Mouse (Mus musculus): Measurements from ENCODE around the gene Hsd17b2. TPM values are rescaled to one million over a fixed set of nuclear protein-coding genes. Genes with fewer than 3 reads are reported as not detected.
A peak's percentile ranks its signal among the peaks of the same experiment; 100 is the strongest.

The Hsd17b2 gene
- total and polyA plus RNA-seq, 3 experiments: 0.38 to 1.4 TPM; not detected in 1

GRCm38 (mm10) chr8:117772597-117772996, 70.9 kb downstream of the Hsd17b2 start:
- no peak for DNase-seq

GRCm38 (mm10) chr8:117775626-117776025, 73.9 kb downstream of the Hsd17b2 start:
- no peak for DNase-seq

DNA sequence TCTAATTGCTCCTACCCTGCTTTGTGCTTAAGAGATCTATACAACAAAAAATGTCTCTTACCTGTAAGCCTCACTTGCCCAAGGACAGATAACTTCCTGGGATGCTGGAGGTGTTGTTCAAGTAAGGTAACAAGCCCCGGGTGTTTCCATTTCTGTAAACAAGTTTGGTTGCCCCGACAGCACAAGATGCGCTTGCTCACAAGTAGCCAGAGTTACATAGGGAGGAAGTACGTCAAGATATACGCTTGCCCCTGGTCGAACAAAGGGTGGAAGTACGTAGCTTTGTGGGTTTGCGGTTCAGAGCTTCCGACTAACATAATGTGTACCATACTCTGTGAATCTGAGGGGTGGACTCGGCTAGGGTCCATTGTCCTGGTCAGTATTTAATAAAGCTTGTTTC, 74.4 kb downstream of the Hsd17b2 start:
- DNase-seq: no peak

DNA sequence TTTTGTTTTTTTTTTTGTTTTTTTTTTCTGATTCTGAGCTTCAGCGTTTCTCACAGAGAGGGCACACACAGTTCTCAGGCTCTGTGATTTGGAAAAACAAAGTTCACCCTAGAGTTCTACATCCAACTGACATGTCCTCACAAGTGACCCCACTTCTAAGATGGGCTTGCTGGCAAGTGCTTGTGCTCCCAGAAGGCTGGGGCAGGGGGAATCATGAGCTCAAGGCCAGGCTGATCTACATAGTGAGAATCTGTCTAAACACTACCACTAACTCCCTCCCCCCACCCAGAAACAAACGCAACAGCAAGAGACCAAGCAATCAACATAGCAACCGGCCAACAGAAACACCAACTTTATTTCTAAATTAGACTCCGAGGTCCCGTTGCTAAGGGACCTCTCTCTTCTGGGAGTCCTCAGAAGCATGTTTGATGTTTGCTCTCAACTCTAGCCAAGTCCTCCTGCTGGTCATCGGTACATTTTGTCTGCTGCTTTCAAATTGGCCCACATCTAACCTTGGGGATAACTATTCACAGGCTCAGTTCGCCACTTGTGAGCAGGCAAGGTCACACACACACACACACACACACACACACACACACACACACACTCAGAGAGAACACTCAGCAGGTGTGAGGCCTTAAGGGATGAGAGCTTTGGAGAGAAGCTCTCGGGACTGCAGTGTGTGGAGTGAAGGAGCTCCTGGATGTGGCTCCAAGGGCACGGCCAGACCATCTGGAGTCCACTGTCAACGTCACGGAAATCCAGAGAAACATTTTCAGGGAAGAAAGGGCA, 77.0 kb downstream of the Hsd17b2 start:
- DNase-seq: no peak

DNA sequence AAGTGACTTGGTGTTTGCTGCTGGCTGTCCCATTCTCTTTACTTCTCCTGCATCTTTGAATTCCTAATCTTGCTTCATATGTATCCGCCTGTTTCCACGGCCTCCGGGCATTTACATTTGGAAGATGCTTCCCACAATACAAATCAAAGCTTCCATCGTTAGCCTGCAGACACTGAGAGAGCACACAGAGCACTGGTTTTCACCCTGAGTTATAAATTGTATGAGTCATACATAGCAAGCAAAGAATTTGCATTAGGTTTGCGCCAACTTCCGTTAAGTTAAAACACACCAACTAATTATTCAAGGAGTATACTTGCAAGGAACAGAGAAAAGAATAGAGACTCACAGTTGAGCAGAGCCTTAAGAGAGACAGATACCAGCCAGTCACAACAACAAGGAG, 77.6 kb downstream of the Hsd17b2 start:
- no peak for DNase-seq

- DNase-seq: no peak
Observed at GRCm38 (mm10) chr8:117781375-117782129, 79.8 kb downstream of the Hsd17b2 start.

DNA sequence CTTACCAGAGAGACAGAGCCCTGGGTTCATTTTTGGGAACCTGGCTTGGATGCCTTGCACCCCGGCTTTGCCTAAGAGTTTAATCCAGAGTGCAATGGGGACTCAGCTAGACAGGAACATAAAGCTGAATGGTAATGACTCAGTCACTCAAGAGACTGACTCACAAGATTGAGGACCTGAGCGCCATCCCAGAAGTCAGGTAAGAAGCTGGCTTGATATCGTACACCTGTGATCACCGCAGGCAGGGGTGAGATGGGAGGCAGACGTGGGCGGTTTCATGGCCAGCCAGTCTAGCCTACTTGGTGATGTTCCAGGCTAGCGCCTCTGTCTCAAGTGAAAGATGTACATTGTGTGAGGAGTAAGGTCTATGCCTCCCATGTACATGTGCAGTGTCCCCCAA, 81.3 kb downstream of the Hsd17b2 start:
- no peak for DNase-seq

DNA sequence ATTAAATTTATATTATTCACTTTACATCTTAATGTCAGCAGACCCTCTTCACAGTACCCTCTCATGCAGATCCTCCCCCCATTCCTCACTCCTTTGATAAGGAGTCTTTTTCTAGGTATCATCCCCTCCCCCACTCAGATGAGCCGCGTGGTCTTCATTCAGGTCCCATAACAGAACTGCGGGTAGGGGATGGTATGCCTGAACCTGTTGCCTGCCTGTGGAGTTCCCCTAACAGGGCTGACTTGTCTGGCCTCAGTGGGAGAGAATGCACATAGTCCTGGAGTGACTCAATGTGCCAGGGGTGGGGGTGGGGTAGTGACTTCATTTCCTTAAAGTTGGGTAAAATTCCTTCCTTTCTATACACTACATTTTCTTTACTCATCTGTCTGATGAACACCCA, 84.7 kb downstream of the Hsd17b2 start:
- DNase-seq: no peak

DNA sequence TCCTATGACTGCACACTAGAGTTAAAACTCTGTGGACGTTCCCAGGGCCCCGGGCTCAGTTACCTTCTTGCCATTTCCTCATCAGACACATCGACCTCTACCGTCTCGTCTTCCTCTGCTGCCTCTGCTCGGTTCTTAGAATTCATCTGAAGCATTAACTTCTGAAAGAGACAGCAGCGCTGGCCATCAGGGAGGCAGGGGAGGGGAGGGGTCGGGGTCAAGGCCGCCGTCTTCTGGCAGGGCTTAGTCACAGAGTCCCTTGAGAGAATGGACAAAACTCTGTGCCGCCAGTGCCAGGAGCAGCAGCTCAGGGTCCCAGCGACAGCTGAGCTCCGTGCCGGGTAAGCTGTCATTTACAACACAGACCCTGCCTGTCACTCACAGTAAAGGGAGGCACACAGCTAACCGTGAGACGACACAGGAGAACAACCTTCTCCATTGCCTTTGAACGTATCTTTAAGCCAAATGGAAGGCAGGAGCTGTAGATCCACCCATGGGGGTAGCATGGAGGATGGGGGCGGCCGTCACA, 91.0 kb downstream of the Hsd17b2 start:
- peak; percentile 45 for DNase-seq

GRCm38 (mm10) chr8:117794581-117794980, 92.9 kb downstream of the Hsd17b2 start:
- DNase-seq: no peak

- no peak for DNase-seq
Observed at GRCm38 (mm10) chr8:117796464-117796863, 94.8 kb downstream of the Hsd17b2 start.

DNA sequence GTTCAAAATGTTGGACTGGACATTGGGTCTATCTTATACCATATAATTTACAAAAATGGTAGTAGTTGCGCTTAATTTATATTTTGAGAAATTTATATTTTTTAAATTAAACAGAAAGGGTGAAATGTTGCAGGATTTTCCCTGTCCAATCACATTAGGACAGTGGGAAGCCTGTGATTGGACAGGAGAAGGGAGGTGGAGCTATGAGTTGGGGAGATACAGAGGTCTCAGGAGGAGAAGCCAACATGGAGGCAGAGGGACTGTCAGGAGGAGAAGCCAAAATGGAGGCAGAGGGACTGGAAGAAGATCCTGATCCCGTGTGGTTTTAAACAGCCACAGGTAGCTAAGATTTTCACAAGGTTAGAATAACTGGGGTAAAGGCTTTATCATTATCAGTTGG, 96.4 kb downstream of the Hsd17b2 start:
- no peak for DNase-seq

GRCm38 (mm10) chr8:117801443-117802298, 100.0 kb downstream of the Hsd17b2 start, which contains the start of gene Mphosph6:
Gene Mphosph6, minus strand, starts transcription at chr8:117801943.
- peak; percentile 96 for DNase-seq

DNA sequence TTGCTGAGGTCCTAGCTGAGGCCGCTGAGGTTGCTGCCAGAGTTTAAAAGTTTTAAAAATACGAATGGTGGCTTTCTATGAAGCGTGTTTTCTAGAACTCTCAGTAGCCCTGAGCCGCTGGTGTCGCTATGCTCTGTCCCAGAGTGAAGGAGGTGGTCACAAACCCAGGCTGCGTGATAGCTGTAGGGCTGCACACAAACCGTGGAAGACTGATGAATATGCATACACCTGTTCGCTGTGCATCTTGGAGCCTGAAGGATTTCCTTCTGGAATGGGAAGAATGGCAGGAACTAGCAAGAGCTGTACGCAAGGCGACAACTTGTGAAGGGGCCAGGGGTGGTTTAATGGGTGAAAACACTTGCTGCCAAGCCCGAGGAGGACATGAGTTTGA, 100.6 kb downstream of the Hsd17b2 start:
- DNase-seq: no peak

DNA sequence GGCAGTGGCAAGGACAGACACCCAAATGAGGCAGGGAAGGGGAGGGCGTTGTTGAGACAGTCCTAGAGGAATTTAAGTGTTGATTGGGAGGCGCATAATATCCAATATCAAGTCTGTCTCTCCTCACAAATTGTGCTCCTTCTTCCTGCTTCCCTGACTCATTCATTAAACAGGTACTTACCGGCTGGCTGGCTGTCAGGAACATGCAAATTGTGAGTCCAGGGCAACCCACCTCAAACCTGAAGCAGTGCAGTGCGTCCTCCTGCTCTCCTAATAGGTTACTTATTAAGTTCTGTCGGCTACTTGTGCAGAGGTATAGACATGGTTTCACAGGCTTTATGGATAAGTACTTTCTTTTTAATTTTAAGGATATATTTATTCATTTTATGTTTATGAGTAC, 103.7 kb downstream of the Hsd17b2 start:
- no peak for DNase-seq

Other genes with a start within 250 kb of the Hsd17b2 start
- gene Plcg2, start 203.6 kb upstream of the Hsd17b2 start, total RNA-seq (2021): 1 to 10 TPM; 6.1 to 7.0 TPM
- 3.1 and 4.3 TPM in 2 replicates for gene Plcg2, start 203.6 kb upstream of the Hsd17b2 start, polyA plus RNA-seq (2012; rRNA removed)
- 1 to 10 TPM; 2.3 to 2.7 TPM for gene Sdr42e1, start 28.2 kb upstream of the Hsd17b2 start, total RNA-seq (2021)
- gene Sdr42e1, start 28.2 kb upstream of the Hsd17b2 start, polyA plus RNA-seq (2012; rRNA removed): 1.7 TPM in 2 replicates
- 10 to 100 TPM; 15.2 to 18.5 TPM for gene Mphosph6, start 100.0 kb downstream of the Hsd17b2 start, total RNA-seq (2021)
- 1.0 and 2.2 TPM in 2 replicates for gene Mphosph6, start 100.0 kb downstream of the Hsd17b2 start, polyA plus RNA-seq (2012; rRNA removed)

Measured in adrenal gland, adult 2 months (tissue).